Mouse (Mus musculus): Measurements from ENCODE around the gene Diras1. TPM values are rescaled to one million over a fixed set of nuclear protein-coding genes. Genes with fewer than 3 reads are reported as not detected.
"Not testable (repeated sequence)": the region's sequence is repeated elsewhere in the genome, so short reads cannot be mapped to it uniquely, and the experiment has no call there.

Gene Diras1
- polyA plus RNA-seq, 1 experiment from 2014 or later: 0.40 TPM

- no peaks in the 10 kb centered on the region for H3K27me3 ChIP-seq (ENCODE audit: control insufficient read depth, insufficient read depth, low read length)
Measured at GRCm38 (mm10) chr10:81062710-81063109, 37.2 kb upstream of the Diras1 start.

GRCm38 (mm10) chr10:81059603-81060543, 34.4 kb upstream of the Diras1 start, which contains the start of gene Sgta:
Gene Sgta (minus strand): TSS chr10:81060181.
- TF ChIP-seq EP300 (optimal IDR thresholded peaks at IDR 0.05) (no peak), CTCF (IDR thresholded peaks at IDR 0.05; ENCODE audit: low read depth) (no peak)
- Histone ChIP-seq H3K4me1 (replicated peaks; ENCODE audit: control insufficient read depth, insufficient read depth) (peaks cover 5% of the 10 kb centered on the region; the same call in 1 of the 2 replicates), H3K36me3 (ENCODE audit: control insufficient read depth, insufficient read depth, low read length) (no peaks in the 10 kb centered on the region), H3K27me3 (ENCODE audit: control insufficient read depth, insufficient read depth, low read length) (no peaks in the 10 kb centered on the region), H3K4me2 (replicated peaks; ENCODE audit: low read depth) (peak within 1 kb of the TSS; percentile 86), H3K4me3 (ENCODE audit: low read depth, low read length) (peak within 1 kb of the TSS; percentile 80), H3K27ac (replicated peaks) (peak within 1 kb of the TSS; percentile 70), H3K9ac (ENCODE audit: low read length) (peak within 1 kb of the TSS; percentile 84), H3K9me3 (ENCODE audit: control insufficient read depth, low read length) (no peaks in the 10 kb centered on the region)
- DNase-seq (ENCODE audit: low spot score): peak; percentile 98
- WGBS: under 1% methylated on average over 45 of the region's 48 CpGs
- peak; percentile 90 for ATAC-seq (ENCODE audit: low FRiP score, low TSS enrichment)

More at GRCm38 (mm10) chr10:81062710-81063109, 37.2 kb upstream of the Diras1 start:
- WGBS: 56% methylated on average over 4 of the region's 4 CpGs
- H3K9ac ChIP-seq (ENCODE audit: low read length): no peak overlapping the region
- ATAC-seq (ENCODE audit: low FRiP score, low TSS enrichment): no peak
- H3K4me2 ChIP-seq (replicated peaks; ENCODE audit: low read depth): no peak overlapping the region
- no peak overlapping the region for H3K4me3 ChIP-seq (ENCODE audit: low read depth, low read length)
- H3K9me3 ChIP-seq (ENCODE audit: control insufficient read depth, low read length): no peaks in the 10 kb centered on the region
- peaks cover 5% of the 10 kb centered on the region; the same call in 1 of the 2 replicates for H3K4me1 ChIP-seq (replicated peaks; ENCODE audit: control insufficient read depth, insufficient read depth)
- no peak for DNase-seq (ENCODE audit: low spot score)
- TF ChIP-seq CTCF (IDR thresholded peaks at IDR 0.05; ENCODE audit: low read depth): no peak
- TF ChIP-seq EP300 (optimal IDR thresholded peaks at IDR 0.05): no peak
- H3K27ac ChIP-seq (replicated peaks): no peak overlapping the region
- no peaks in the 10 kb centered on the region for H3K36me3 ChIP-seq (ENCODE audit: control insufficient read depth, insufficient read depth, low read length)

GRCm38 (mm10) chr10:81058896-81059295, 33.4 kb upstream of the Diras1 start:
- no peaks in the 10 kb centered on the region for H3K9me3 ChIP-seq (ENCODE audit: control insufficient read depth, low read length)
- no peaks in the 10 kb centered on the region for H3K27me3 ChIP-seq (ENCODE audit: control insufficient read depth, insufficient read depth, low read length)
- H3K4me3 ChIP-seq (ENCODE audit: low read depth, low read length): no peak overlapping the region
- DNase-seq (ENCODE audit: low spot score): no peak
- ATAC-seq (ENCODE audit: low FRiP score, low TSS enrichment): no peak
- peak overlapping the region; percentile 84 for H3K9ac ChIP-seq (ENCODE audit: low read length)
- H3K4me1 ChIP-seq (replicated peaks; ENCODE audit: control insufficient read depth, insufficient read depth): peaks cover 5% of the 10 kb centered on the region; the same call in 1 of the 2 replicates
- H3K4me2 ChIP-seq (replicated peaks; ENCODE audit: low read depth): peak overlapping the region; percentile 86; the same call in 1 of the 2 replicates
- H3K27ac ChIP-seq (replicated peaks): no peak overlapping the region
- 84% methylated on average over 6 of the region's 6 CpGs for WGBS
- TF ChIP-seq CTCF (IDR thresholded peaks at IDR 0.05; ENCODE audit: low read depth) (no peak), EP300 (optimal IDR thresholded peaks at IDR 0.05) (no peak)
- H3K36me3 ChIP-seq (ENCODE audit: control insufficient read depth, insufficient read depth, low read length): no peaks in the 10 kb centered on the region

- Histone ChIP-seq H3K27ac (replicated peaks) (no peak overlapping the region; the same call in 1 of the 2 replicates), H3K4me3 (ENCODE audit: low read depth, low read length) (no peak overlapping the region), H3K36me3 (ENCODE audit: control insufficient read depth, insufficient read depth, low read length) (no peaks in the 10 kb centered on the region), H3K9me3 (ENCODE audit: control insufficient read depth, low read length) (no peaks in the 10 kb centered on the region), H3K4me2 (replicated peaks; ENCODE audit: low read depth) (no peak overlapping the region), H3K4me1 (replicated peaks; ENCODE audit: control insufficient read depth, insufficient read depth) (peaks cover 5% of the 10 kb centered on the region; the same call in 1 of the 2 replicates), H3K9ac (ENCODE audit: low read length) (peak overlapping the region; percentile 9; the same call in 1 of the 2 replicates), H3K27me3 (ENCODE audit: control insufficient read depth, insufficient read depth, low read length) (no peaks in the 10 kb centered on the region)
- 85% methylated on average over 23 of the region's 23 CpGs for WGBS
- ATAC-seq (ENCODE audit: low FRiP score, low TSS enrichment): no peak
- DNase-seq (ENCODE audit: low spot score): no peak
- no peak for TF ChIP-seq EP300 (optimal IDR thresholded peaks at IDR 0.05)
- TF ChIP-seq CTCF (IDR thresholded peaks at IDR 0.05; ENCODE audit: low read depth): no peak
Measured at GRCm38 (mm10) chr10:81057406-81058130, 32.1 kb upstream of the Diras1 start.

GRCm38 (mm10) chr10:81055802-81056340, 30.4 kb upstream of the Diras1 start:
- 77% methylated on average over 11 of the region's 11 CpGs for WGBS
- not testable (repeated sequence) for DNase-seq (ENCODE audit: low spot score); H3K4me3 ChIP-seq (ENCODE audit: low read depth, low read length); H3K9me3 ChIP-seq (ENCODE audit: control insufficient read depth, low read length); H3K27me3 ChIP-seq (ENCODE audit: control insufficient read depth, insufficient read depth, low read length); H3K27ac ChIP-seq (replicated peaks); ATAC-seq (ENCODE audit: low FRiP score, low TSS enrichment); H3K4me2 ChIP-seq (replicated peaks; ENCODE audit: low read depth); H3K9ac ChIP-seq (ENCODE audit: low read length); H3K4me1 ChIP-seq (replicated peaks; ENCODE audit: control insufficient read depth, insufficient read depth)
- H3K36me3 ChIP-seq (ENCODE audit: control insufficient read depth, insufficient read depth, low read length): peaks cover 12% of the 10 kb centered on the region
